Mouse (Mus musculus) left cerebral cortex, postnatal 36 days (tissue): Measurements from ENCODE around the gene Txn2. TPM values are rescaled to one million over a fixed set of nuclear protein-coding genes. Genes with fewer than 3 reads are reported as not detected.

ENCODE experiments used
- total RNA-seq, 2 experiments: library from RNA; stranded (reverse); gene quantifications; 2 replicates each; pipeline ENCODE4 v1.2.3; 2021

The Txn2 gene
- total RNA-seq, 2 experiments from 2014 or later: 125 to 150 TPM

Other genes with a start within 250 kb of the Txn2 start
- gene Apol7e, start 230.1 kb downstream of the Txn2 start, total RNA-seq: not detected
- gene Apol9b, start 200.0 kb downstream of the Txn2 start, total RNA-seq: under 1 TPM in 1 of 2 experiments, not detected in 1; 0.27 TPM
- gene Apol8, start 172.0 kb downstream of the Txn2 start, total RNA-seq: 1 to 10 TPM; 4.0 TPM
- gene Myh9, start 86.8 kb downstream of the Txn2 start, total RNA-seq: 10 to 100 TPM; 58.0 to 77.6 TPM
- gene Foxred2, start 27.7 kb upstream of the Txn2 start, total RNA-seq: 10 to 100 TPM; 11.9 to 12.3 TPM
- gene Eif3d, start 41.8 kb upstream of the Txn2 start, total RNA-seq: 100 to 1,000 TPM in 1 of 2 experiments, 10 to 100 TPM in 1; 94.5 to 104 TPM
- gene Cacng2, start 191.0 kb upstream of the Txn2 start, total RNA-seq: 10 to 100 TPM; 54.1 to 56.5 TPM
- 10 to 100 TPM; 34.5 to 38.1 TPM for gene Ift27, start 245.1 kb upstream of the Txn2 start, total RNA-seq